Mouse (Mus musculus) forebrain, embryonic 14.5 days (tissue): ENCODE measurements around the gene Gm49711. TPM values are rescaled to one million over a fixed set of nuclear protein-coding genes. Genes with fewer than 3 reads are reported as not detected.
A peak's percentile ranks its signal among the peaks of the same experiment; 100 is the strongest.

ENCODE experiments used
- ATAC-seq: fragments of 200-750 bp; cut with Nextera tagmentation; 2 replicates; pipeline ENCODE4 v1.8.0; 2017; ENCODE audit warnings: mild to moderate bottlenecking, moderate library complexity
- DNase-seq: peaks from one replicate; pipeline ENCODE4 v3.0.0-alpha.2; 2015; ENCODE audit warnings: low spot score
- H3K27ac ChIP-seq: fragments of 300-500 bp; sonication (generic); 2 replicates; pipeline ENCODE4 v1.5.1; 2014; ENCODE audit warnings: low read depth, mild to moderate bottlenecking, control low read depth, low read length, moderate library complexity
- H3K27me3 ChIP-seq: fragments of 300-500 bp; sonication (generic); replicated peaks from 2 replicates; pipeline ENCODE4 v1.6.1; 2014; ENCODE audit warnings: low read length, control low read depth, mixed read lengths; ENCODE audit not compliant: control insufficient read depth, insufficient read depth
- H3K36me3 ChIP-seq: fragments of 300-500 bp; sonication (generic); 2 replicates; pipeline ENCODE4 v1.6.1; 2014; ENCODE audit warnings: low read length, control low read depth; ENCODE audit not compliant: control insufficient read depth, insufficient read depth
- H3K4me1 ChIP-seq: fragments of 300-500 bp; sonication (generic); 2 replicates; pipeline ENCODE4 v1.6.1; 2014; ENCODE audit warnings: antibody characterized with exemption, low read length, control low read depth; ENCODE audit not compliant: control insufficient read depth, insufficient read depth
- H3K4me2 ChIP-seq: fragments of 300-500 bp; sonication (generic); 2 replicates; pipeline ENCODE4 v1.6.1; 2014; ENCODE audit warnings: mild to moderate bottlenecking, control low read depth, low read length
- H3K4me3 ChIP-seq: fragments of 300-500 bp; sonication (generic); 2 replicates; pipeline ENCODE4 v1.5.1; 2014; ENCODE audit warnings: low read depth, low read length, control low read depth
- H3K9ac ChIP-seq: fragments of 300-500 bp; sonication (generic); 2 replicates; pipeline ENCODE4 v1.6.1; 2014; ENCODE audit warnings: mild to moderate bottlenecking, low read length, control low read depth, moderate library complexity
- H3K9me3 ChIP-seq: fragments of 300-500 bp; sonication (generic); replicated peaks from 2 replicates; pipeline ENCODE4 v1.6.1; 2016; ENCODE audit warnings: low read length, control low read depth, mixed read lengths; ENCODE audit not compliant: control insufficient read depth
- WGBS: fragments of 180-500 bp; shearing (Covaris S2); extraction: QIAGEN DNeasy Blood & Tissue Kit; methylation state at CpG from one replicate; pipeline ENCODE4 v1.1.7; 2014; 5-methylcytosine and 5-hydroxymethylcytosine counted together
- polyA plus RNA-seq: library from polyadenylated mRNA; unstranded; fragments of >200 nt; fragmentation: Nextera tagmentation; extraction: Ambion mirVana; gene quantifications from 2 replicates; pipeline ENCODE4 v1.2.1, GENCODE M21; 2014

The Gm49711 gene
- polyA plus RNA-seq, 1 experiment from 2014 or later, result 0.63 TPM

DNA sequence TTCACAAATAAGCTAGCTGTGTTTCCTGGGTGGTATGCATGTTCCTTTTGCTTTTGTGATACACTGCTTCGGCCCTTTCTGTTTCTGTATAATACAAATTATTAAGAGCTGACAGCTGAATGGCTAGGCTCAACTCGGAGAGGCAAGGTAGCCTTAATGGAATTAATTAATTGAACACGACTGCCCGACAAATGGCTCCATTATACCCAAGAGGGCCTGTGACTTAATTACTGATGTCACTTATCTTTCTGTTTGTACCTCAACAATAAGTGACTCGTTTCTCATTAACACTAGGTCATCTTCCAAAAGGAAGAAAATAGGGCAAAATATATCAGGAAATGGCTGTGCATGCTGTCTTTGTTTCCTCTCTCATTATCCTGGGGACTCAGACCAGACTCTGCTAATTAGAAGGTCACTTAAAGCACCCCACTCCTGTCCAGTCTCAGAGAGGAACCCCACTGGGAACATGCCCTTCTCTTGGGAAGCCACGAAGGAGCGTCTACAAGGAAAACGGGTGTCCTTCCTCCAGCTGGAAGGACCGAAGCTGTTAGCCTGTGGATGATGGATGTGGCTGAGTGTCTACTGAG, 84.4 kb downstream of the Gm49711 start:
- ATAC-seq (peak; percentile 42), DNase-seq (peak; percentile 52)
- Histone ChIP-seq H3K4me3 (no peak overlapping the region), H3K4me2 (no peak overlapping the region), H3K9me3 (no peaks in the 10 kb centered on the region), H3K9ac (no peak overlapping the region), H3K36me3 (no peaks in the 10 kb centered on the region), H3K4me1 (0 out of 2 replicates have a peak, but pooled peaks cover 4% of the 10 kb centered on the region), H3K27ac (peak overlapping the region; percentile 28; the same call in 1 of the 2 replicates), H3K27me3 (no peaks in the 10 kb centered on the region)
- WGBS, result 5% methylated on average over 9 of the region's 9 CpGs

DNA sequence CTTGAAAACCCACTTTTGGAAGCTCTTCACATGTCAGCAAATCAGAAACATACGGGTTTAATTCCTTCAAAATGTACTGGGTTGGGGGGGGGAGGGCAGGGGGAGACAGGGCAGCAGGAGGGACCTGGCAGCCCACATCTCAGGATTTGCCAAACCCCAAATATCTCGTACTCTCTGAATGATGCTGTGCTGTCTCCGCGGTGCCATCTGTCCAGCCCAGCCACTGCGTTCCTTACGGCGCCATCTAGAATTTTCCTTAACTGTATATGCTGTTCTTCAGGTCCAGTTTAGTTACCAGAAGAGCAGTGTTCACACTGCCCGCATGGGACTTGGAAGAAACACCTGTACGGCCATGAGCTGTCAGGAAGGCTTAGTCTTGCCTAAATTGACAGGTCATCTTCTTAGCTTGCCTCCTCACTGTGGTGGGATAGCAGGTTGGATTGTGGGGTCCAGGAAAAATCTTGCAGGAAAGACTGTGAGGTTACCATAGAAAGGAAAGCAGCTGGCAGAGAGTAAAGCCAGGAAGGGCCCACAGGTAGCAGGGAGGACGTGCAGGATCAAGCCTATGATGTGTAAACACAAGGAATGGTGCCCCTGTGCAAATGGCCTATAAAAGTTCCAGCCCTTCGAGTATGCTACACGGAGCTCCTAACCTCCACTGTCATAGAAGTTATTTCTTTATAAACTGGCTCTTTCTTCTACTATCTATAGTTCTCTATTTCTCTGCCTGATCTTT, 89.7 kb downstream of the Gm49711 start:
- no peak overlapping the region for H3K4me2 ChIP-seq
- no peak for ATAC-seq
- H3K27ac ChIP-seq, result no peak overlapping the region
- no peak overlapping the region for H3K9ac ChIP-seq
- DNase-seq, result no peak
- WGBS, result 87% methylated on average over 12 of the region's 12 CpGs
- H3K36me3 ChIP-seq, result no peaks in the 10 kb centered on the region
- no peaks in the 10 kb centered on the region for H3K27me3 ChIP-seq
- no peaks in the 10 kb centered on the region for H3K4me1 ChIP-seq
- H3K4me3 ChIP-seq, result no peak overlapping the region
- H3K9me3 ChIP-seq, result no peaks in the 10 kb centered on the region

DNA sequence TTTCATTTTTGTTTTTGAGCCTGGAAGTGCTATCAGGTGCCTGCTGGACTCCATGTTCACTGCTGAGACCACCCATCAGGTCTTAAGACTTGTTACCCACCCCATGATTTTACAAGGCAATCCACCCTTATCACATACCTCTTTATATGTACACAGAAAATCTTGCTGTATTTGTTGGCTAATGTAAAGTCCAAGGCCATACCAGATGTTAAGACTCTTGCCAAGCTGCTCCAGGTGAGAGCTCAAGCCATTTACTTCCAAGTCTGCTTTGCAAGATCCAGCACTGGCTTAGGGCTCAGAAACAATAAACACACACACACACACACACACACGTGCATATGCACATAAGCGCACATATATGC, 90.2 kb downstream of the Gm49711 start:
- Histone ChIP-seq H3K36me3 (no peaks in the 10 kb centered on the region), H3K27ac (no peak overlapping the region), H3K9ac (no peak overlapping the region), H3K4me3 (no peak overlapping the region), H3K4me1 (no peaks in the 10 kb centered on the region), H3K4me2 (no peak overlapping the region), H3K27me3 (no peaks in the 10 kb centered on the region), H3K9me3 (no peaks in the 10 kb centered on the region)
- WGBS, result 88% methylated on average over 2 of the region's 2 CpGs
- ATAC-seq, result no peak
- DNase-seq, result no peak

DNA sequence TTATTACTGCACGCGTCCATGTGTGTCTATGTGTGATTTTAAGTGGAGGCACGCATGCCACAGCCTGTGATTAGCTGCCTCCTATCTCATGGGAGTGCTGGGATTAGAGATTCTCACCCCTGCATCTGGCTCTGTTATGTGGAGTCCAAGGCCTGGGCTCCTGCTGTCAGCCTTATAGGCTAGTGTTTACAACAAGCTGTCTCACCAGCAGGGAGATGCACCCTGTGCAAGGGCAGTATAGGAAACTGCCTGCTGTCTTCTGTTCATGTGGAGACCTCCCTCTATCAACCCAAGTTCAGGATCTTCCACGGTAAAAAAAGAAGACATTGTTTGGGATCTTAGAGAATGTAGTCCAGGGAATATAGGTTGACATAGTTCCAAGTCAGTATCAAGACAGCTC, 92.9 kb downstream of the Gm49711 start:
- DNase-seq, result no peak
- ATAC-seq, result no peak
- H3K9me3 ChIP-seq, result no peaks in the 10 kb centered on the region

DNA sequence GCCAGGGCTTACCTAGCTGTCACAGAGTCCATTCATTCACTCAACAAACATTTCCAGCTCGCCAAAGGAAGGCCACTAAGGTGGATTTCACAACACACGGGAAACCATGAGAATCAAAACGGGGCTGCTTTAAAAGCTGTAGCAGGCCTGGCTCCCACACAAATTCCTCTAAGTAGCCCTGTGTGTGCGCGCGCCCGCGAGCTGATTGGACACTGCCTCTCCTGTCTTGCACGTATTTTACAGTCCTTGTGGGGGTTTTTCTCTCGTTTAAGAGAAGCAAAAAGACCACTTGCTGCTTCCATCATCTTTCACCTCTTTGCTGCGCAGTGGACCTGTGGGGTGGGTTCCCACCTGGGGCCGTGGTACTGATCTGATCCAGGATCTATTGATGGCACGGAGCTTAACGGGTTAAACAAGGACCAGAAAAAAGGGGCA, 99.9 kb downstream of the Gm49711 start:
- ATAC-seq, result peak; percentile 74
- 2% methylated on average over 14 of the region's 14 CpGs for WGBS

More for the DNA sequence above, 92.9 kb downstream of the Gm49711 start:
- no peak overlapping the region for H3K4me3 ChIP-seq
- H3K9ac ChIP-seq, result no peak overlapping the region
- H3K36me3 ChIP-seq, result no peaks in the 10 kb centered on the region
- H3K4me2 ChIP-seq, result no peak overlapping the region
- H3K27ac ChIP-seq, result no peak overlapping the region
- no peaks in the 10 kb centered on the region for H3K27me3 ChIP-seq
- H3K4me1 ChIP-seq, result no peaks in the 10 kb centered on the region
- WGBS, result 71% methylated on average over 4 of the region's 4 CpGs

DNA sequence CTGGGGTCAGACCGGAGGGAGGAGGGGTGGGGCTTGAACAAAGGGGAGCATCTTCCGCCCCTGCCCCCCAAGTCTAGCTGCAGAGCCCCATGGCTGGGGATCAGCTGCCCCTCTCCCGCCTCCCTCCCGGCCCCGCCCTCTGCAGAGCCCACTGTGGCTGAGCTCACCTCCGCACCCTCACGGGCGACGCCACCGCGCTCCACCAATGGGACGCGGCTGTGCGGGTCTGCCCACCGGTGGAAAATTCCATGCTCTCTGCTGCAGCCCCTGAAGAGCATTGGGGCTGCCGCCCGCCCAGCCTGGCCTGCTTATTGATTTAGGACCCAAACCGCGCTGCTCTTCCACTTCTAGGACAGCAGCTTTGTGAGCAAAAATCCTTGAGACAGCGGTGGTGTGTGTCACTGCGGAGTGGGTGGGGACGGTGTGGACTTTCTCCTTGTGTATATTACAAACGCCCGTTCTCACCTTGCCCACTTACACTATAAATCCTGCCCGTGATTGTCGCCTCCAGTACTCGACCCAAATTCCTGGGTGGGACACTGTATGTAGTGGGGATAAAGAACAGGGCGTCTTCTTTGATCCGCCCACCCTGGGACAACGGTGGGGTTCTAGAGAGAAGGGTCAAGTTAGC, 100.5 kb downstream of the Gm49711 start:
- DNase-seq (peak; percentile 80), ATAC-seq (peak; percentile 96)
- Histone ChIP-seq H3K4me3 (peak overlapping the region; percentile 33), H3K36me3 (no peaks in the 10 kb centered on the region), H3K27me3 (no peaks in the 10 kb centered on the region), H3K4me2 (peak overlapping the region; percentile 59), H3K4me1 (0 out of 2 replicates have a peak, but pooled peaks cover 2% of the 10 kb centered on the region), H3K27ac (0 out of 2 replicates have a peak overlapping the region, but pooled peaks have one; percentile 0), H3K9me3 (no peaks in the 10 kb centered on the region), H3K9ac (peak overlapping the region; percentile 64)
- WGBS, result 4% methylated on average over 30 of the region's 30 CpGs

More for the DNA sequence above, 99.9 kb downstream of the Gm49711 start:
- H3K27ac ChIP-seq, result no peak overlapping the region
- H3K4me1 ChIP-seq, result 0 out of 2 replicates have a peak, but pooled peaks cover 2% of the 10 kb centered on the region
- H3K36me3 ChIP-seq, result no peaks in the 10 kb centered on the region
- no peaks in the 10 kb centered on the region for H3K27me3 ChIP-seq
- H3K9ac ChIP-seq, result peak overlapping the region; percentile 64
- peak overlapping the region; percentile 33 for H3K4me3 ChIP-seq
- peak overlapping the region; percentile 59 for H3K4me2 ChIP-seq
- no peaks in the 10 kb centered on the region for H3K9me3 ChIP-seq
- DNase-seq, result peak; percentile 63

DNA sequence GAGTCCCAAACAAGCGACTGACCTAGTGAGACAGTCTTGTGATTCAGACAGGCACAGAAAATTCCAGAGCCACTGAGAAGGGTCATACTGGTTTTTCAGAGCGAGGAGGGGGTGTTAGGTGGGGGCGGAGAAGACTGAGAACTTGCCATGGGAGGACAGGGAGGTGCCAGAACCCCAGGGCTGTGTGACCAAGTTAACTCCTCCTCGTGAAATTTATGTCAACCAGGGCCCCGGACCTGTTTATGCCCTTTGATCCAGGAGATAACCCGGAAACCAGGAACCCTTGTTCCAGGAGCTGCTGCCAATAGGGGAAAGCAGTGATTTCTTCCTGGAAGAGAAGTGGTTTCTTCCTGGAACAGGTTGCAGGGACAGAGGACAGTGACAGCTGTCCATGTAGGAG, 101.0 kb downstream of the Gm49711 start:
- no peaks in the 10 kb centered on the region for H3K36me3 ChIP-seq
- H3K9me3 ChIP-seq, result no peaks in the 10 kb centered on the region
- 58% methylated on average over 6 of the region's 6 CpGs for WGBS
- peak overlapping the region; percentile 59 for H3K4me2 ChIP-seq
- H3K27ac ChIP-seq, result no peak overlapping the region
- ATAC-seq (no peak), DNase-seq (no peak)
- peak overlapping the region; percentile 33; the same call in 1 of the 2 replicates for H3K4me3 ChIP-seq
- 0 out of 2 replicates have a peak, but pooled peaks cover 2% of the 10 kb centered on the region for H3K4me1 ChIP-seq
- H3K9ac ChIP-seq, result peak overlapping the region; percentile 64
- no peaks in the 10 kb centered on the region for H3K27me3 ChIP-seq

DNA sequence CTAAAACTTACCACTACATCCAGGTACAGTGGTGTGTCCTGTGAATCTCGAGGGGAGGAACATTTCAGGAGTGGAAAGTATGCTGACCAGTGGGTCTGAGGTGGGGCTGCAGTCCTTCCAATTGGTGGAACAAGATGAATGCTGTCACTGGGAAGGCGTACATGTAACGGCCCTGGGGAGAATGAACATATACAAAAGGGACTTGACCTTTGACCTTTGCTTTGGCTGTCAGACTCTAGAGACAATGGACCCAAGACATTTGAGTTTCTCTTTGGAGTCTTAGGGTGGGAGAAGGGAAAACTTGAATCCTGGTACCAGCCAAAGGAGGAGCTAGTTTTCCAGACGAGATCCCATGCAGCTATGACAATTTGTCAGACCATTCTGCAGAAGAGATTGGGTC, 104.2 kb downstream of the Gm49711 start:
- DNase-seq (no peak), ATAC-seq (no peak)
- no peak overlapping the region for H3K27ac ChIP-seq
- H3K4me1 ChIP-seq, result 0 out of 2 replicates have a peak, but pooled peaks cover 2% of the 10 kb centered on the region
- H3K9ac ChIP-seq, result no peak overlapping the region
- WGBS, result 35% methylated on average over 4 of the region's 4 CpGs
- no peak overlapping the region for H3K4me3 ChIP-seq
- no peak overlapping the region for H3K4me2 ChIP-seq
- no peaks in the 10 kb centered on the region for H3K27me3 ChIP-seq
- no peaks in the 10 kb centered on the region for H3K9me3 ChIP-seq
- no peaks in the 10 kb centered on the region for H3K36me3 ChIP-seq
